Mouse (Mus musculus) midbrain, postnatal 0 days (tissue): ENCODE measurements around the gene P2rx3. TPM values are rescaled to one million over a fixed set of nuclear protein-coding genes. Genes with fewer than 3 reads are reported as not detected.

Experiments
- ATAC-seq: fragments of 200-750 bp; cut with Nextera tagmentation; 2 replicates; pipeline ENCODE4 v1.8.0; 2017; ENCODE audit warnings: moderate number of reproducible peaks, mild to moderate bottlenecking, moderate TSS enrichment, moderate library complexity; ENCODE audit not compliant: low FRiP score
- DNase-seq: peaks from one replicate; pipeline ENCODE4 v3.0.0-alpha.2; 2015; ENCODE audit warnings: low spot score
- H3K27ac ChIP-seq: fragments of 300-500 bp; sonication (generic); 2 replicates; pipeline ENCODE4 v1.5.1; 2014; ENCODE audit warnings: low read depth, mild to moderate bottlenecking, low read length, mixed read lengths
- H3K27me3 ChIP-seq: fragments of 300-500 bp; sonication (generic); 2 replicates; pipeline ENCODE4 v1.6.1; 2014; ENCODE audit warnings: low read length, control low read depth, mixed read lengths; ENCODE audit not compliant: insufficient read depth
- H3K36me3 ChIP-seq: fragments of 300-500 bp; sonication (generic); 2 replicates; pipeline ENCODE4 v1.6.1; 2014; ENCODE audit warnings: low read length, control low read depth, mixed read lengths; ENCODE audit not compliant: insufficient read depth
- H3K4me1 ChIP-seq: fragments of 300-500 bp; sonication (generic); 2 replicates; pipeline ENCODE4 v1.6.1; 2014; ENCODE audit warnings: mild to moderate bottlenecking, control low read depth, antibody characterized with exemption, low read length, mixed read lengths; ENCODE audit not compliant: insufficient read depth
- H3K4me2 ChIP-seq: fragments of 300-500 bp; sonication (generic); 2 replicates; pipeline ENCODE4 v1.6.1; 2014; ENCODE audit warnings: low read depth, mild to moderate bottlenecking, low read length, mixed read lengths; ENCODE audit not compliant: poor library complexity, severe bottlenecking
- H3K4me3 ChIP-seq: fragments of 300-500 bp; sonication (generic); 2 replicates; pipeline ENCODE4 v1.5.1; 2014; ENCODE audit warnings: low read depth, mild to moderate bottlenecking, low read length, moderate library complexity
- H3K9ac ChIP-seq: fragments of 300-500 bp; sonication (generic); replicated peaks from 2 replicates; pipeline ENCODE4 v1.6.1; 2014; ENCODE audit warnings: mild to moderate bottlenecking, low read length, moderate library complexity, mixed read lengths; ENCODE audit not compliant: poor library complexity, severe bottlenecking
- H3K9me3 ChIP-seq: fragments of 300-500 bp; sonication (generic); 2 replicates; pipeline ENCODE4 v1.6.1; 2016; ENCODE audit warnings: low read length, control low read depth
- CTCF ChIP-seq: IDR thresholded peaks from 2 replicates; pipeline ENCODE4 v1.5.1; 2016; ENCODE audit warnings: antibody characterized with exemption, mild to moderate bottlenecking
- WGBS: fragments of 180-500 bp; shearing (Covaris S2); extraction: QIAGEN DNeasy Blood & Tissue Kit; methylation state at CpG from one replicate; pipeline ENCODE4 v1.1.7; 2014; 5-methylcytosine and 5-hydroxymethylcytosine counted together
- polyA plus RNA-seq: library from polyadenylated mRNA; unstranded; fragments of >200 nt; fragmentation: Nextera tagmentation; extraction: Ambion mirVana; gene quantifications from 2 replicates; pipeline ENCODE4 v1.2.1, GENCODE M21; 2015
- total RNA-seq: library from RNA; depleted of rRNA; stranded (reverse); fragments of >200 nt; gene quantifications from 2 replicates; pipeline ENCODE4 v1.2.3, GENCODE M21; 2014

Gene P2rx3
- total and polyA plus RNA-seq, 2 experiments from 2014 or later: 0.88 to 2.7 TPM

DNA sequence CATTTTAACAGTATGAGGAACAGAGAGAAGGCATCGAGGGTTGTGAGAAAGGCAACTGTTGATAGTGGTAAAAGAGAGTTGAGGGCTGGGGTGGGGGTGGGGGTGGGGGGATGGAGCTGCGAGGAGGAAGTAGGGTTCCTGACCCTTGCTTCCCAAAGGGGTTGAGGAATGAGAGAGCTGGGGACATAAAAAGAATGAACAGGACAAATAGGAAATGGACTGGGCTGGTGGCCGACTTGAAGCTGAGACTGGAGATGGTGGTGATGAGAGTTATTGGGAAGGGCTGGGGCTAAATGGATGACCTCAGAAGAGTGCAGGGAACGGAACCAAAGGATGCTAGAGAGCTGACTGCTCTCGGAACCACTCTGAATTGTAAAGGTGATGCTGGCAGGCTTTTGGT is 19.4 kb upstream of the P2rx3 start:
- no peak for ATAC-seq
- H3K36me3 ChIP-seq: peaks cover 73% of the 10 kb centered on the region
- 81% methylated on average over 5 of the region's 5 CpGs for WGBS
- H3K4me2 ChIP-seq: no peak overlapping the region
- no peak overlapping the region for H3K9ac ChIP-seq
- H3K27ac ChIP-seq: no peak overlapping the region
- no peaks in the 10 kb centered on the region for H3K4me1 ChIP-seq
- no peak overlapping the region for H3K4me3 ChIP-seq
- DNase-seq: no peak
- H3K27me3 ChIP-seq: no peaks in the 10 kb centered on the region
- no peaks in the 10 kb centered on the region for H3K9me3 ChIP-seq
- no peak for TF ChIP-seq CTCF

DNA sequence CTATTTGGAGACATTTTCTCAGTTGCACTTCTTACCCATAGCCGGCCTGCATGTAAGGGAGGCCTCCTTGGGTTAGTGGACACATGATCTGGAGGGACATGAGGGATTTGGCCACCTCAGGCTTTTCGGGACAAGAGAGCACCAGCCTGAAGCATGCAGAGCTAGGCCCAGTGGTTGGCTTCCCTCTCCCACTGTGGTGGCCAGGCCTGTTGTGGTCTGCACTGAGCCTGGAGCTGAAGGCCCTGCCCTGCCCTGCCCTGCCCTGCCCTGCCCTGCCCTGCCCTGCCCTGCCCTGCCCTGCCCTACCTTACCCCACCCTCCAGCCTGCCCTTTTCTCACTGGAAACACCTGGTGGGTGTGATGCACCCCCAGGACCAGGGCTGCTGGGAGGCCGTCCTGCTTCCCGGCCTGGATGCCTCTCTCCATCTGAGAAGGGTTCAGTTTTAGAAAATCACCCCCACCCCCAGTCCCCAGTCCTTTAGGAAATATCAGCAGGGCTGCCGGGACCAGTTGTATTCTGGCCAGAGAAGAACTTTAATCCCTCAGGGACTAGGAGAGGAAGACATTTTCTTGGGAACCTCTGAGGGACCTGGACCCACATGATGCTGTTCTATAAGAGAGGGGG is 16.0 kb upstream of the P2rx3 start:
- no peak for DNase-seq
- Histone ChIP-seq H3K4me3 (no peak overlapping the region), H3K36me3 (peaks cover 54% of the 10 kb centered on the region), H3K4me1 (peaks cover 11% of the 10 kb centered on the region; the same call in 1 of the 2 replicates), H3K9me3 (no peaks in the 10 kb centered on the region), H3K9ac (no peak overlapping the region), H3K27me3 (no peaks in the 10 kb centered on the region), H3K27ac (no peak overlapping the region), H3K4me2 (no peak overlapping the region)
- no peak for TF ChIP-seq CTCF
- ATAC-seq: no peak
- whole genome bisulfite sequencing: 87% methylated on average over 5 of the region's 5 CpGs

DNA sequence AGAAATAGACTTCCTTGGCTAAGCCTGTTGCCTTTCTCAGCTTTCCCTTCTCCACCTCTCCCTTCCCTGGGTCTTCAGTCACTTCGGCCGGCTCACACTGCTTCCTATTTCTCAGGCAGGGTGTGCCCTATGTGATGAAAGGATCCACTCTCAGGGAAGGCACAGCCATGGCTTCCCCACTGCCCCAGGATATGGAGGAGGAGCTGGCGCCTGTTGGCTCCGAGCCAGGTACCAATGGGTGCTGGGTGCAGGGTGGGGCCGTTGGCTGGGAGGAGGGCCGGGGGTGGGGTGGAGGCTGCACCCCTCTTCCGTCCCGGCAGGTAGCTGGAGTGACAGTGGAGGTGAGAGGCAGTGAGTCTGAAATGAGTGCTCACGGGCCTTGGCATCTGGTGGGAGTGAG is 13.5 kb upstream of the P2rx3 start:
- H3K4me3 ChIP-seq: peak overlapping the region; percentile 20
- H3K36me3 ChIP-seq: peaks cover 44% of the 10 kb centered on the region
- TF ChIP-seq CTCF: no peak
- no peak for ATAC-seq
- no peaks in the 10 kb centered on the region for H3K27me3 ChIP-seq
- peak overlapping the region; percentile 72 for H3K4me2 ChIP-seq
- 0 out of 2 replicates have a peak overlapping the region, but pooled peaks have one; percentile 38 for H3K27ac ChIP-seq
- WGBS: 58% methylated on average over 9 of the region's 9 CpGs
- H3K9ac ChIP-seq: no peak overlapping the region
- no peak for DNase-seq
- peaks cover 11% of the 10 kb centered on the region; the same call in 1 of the 2 replicates for H3K4me1 ChIP-seq
- H3K9me3 ChIP-seq: no peaks in the 10 kb centered on the region

DNA sequence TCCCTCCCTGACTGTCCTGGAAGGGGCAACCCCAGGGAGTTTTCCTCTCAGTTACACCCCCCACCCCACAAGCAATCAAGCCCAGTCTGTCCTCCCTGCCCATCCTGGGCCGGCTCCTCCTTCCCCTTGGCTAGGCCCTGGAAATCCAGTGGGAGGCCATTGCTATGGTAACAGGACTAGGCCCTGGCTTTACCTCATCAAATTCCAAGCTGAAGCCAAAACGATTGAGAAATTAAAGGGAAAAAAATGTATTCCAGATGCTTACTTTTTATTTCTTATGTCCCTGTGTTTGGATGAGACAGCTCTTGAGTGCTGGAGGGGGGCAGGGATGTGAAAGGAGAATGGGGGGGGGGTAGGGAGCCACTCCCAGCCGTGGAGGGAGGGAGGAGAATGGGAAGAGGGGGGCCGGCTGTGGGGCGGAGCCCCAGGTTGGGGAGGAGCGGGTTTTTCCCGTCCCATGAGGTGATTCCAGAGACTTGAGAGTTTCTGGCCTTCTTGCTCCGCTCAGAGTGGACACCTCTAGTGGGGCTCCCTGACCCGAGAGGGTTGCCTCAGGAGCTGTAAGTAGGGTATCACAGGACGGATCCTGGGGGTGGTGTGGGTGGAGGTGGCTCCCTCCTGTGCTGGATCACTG is 12.9 kb upstream of the P2rx3 start:
- peaks cover 44% of the 10 kb centered on the region for H3K36me3 ChIP-seq
- H3K27ac ChIP-seq: peak overlapping the region; percentile 38; the same call in 1 of the 2 replicates
- peak overlapping the region; percentile 72 for H3K4me2 ChIP-seq
- no peaks in the 10 kb centered on the region for H3K27me3 ChIP-seq
- no peak for TF ChIP-seq CTCF
- DNase-seq (peak; percentile 83), ATAC-seq (no peak)
- H3K4me3 ChIP-seq: peak overlapping the region; percentile 20
- no peaks in the 10 kb centered on the region for H3K9me3 ChIP-seq
- peaks cover 11% of the 10 kb centered on the region; the same call in 1 of the 2 replicates for H3K4me1 ChIP-seq
- peak overlapping the region; percentile 46; the same call in 1 of the 2 replicates for H3K9ac ChIP-seq
- WGBS: 4% methylated on average over 10 of the region's 10 CpGs

DNA sequence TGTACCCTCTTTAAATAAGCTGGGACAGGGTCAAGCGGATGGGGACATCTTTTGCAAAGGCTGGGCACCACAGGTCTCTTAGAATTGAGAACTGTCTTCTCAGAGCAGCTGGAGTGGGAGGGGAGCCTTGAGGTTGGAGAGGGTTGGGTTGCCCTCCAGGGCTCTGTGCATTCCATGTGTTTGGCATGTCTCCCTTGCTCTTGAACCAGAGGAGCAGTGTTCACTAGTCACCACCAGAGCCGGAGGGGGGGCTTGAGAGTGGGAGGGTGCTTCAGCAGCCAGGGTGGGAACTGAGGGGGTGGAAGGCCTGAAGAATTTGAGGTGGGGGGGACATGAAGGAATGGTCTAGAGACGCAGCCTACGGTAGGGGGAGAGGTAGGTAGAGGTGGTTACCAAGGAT is 12.0 kb upstream of the P2rx3 start:
- Histone ChIP-seq H3K4me3 (peak overlapping the region; percentile 72), H3K36me3 (peaks cover 44% of the 10 kb centered on the region), H3K27me3 (no peaks in the 10 kb centered on the region), H3K9me3 (no peaks in the 10 kb centered on the region), H3K27ac (peak overlapping the region; percentile 27; the same call in 1 of the 2 replicates), H3K4me1 (peaks cover 11% of the 10 kb centered on the region; the same call in 1 of the 2 replicates), H3K9ac (no peak overlapping the region), H3K4me2 (peak overlapping the region; percentile 72)
- ATAC-seq (no peak), DNase-seq (peak; percentile 18)
- TF ChIP-seq CTCF: no peak
- 68% methylated on average over 4 of the region's 4 CpGs for WGBS

DNA sequence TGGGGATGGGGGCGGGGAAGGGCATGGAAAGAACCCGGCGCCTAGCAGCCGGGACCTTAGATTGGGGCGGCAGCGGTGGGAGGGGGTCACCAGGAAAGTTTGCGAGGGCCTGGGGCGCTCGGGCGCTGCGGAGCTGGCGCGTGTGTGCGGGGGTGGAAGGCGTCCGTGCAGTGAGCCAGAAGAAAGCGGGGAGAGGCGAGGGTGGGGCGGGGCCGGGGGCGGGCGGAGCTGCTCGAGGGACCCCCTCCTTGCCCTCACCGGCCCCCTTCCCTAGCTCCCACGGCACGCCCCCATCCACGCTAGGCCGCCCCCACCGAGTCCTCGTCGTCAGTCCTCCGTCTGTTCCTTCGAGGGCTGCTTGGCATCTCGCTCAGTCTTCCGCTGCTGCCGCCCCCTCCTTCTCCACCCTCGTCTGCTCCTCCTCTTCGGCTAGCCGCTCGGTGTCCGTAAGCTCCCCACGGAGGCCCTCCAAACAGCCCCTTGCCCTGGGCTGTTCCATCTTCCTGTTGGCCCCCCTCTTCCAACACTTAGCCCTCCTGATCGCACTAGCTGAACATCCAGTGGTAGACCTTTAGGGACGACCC is 11.0 kb upstream of the P2rx3 start:
- H3K27ac ChIP-seq: peak overlapping the region; percentile 86
- H3K9ac ChIP-seq: peak overlapping the region; percentile 79
- H3K36me3 ChIP-seq: peaks cover 46% of the 10 kb centered on the region
- H3K4me3 ChIP-seq: peak overlapping the region; percentile 72
- DNase-seq (peak; percentile 77), ATAC-seq (peak; percentile 76)
- no peaks in the 10 kb centered on the region for H3K9me3 ChIP-seq
- H3K4me2 ChIP-seq: peak overlapping the region; percentile 72
- TF ChIP-seq CTCF: no peak
- whole genome bisulfite sequencing: under 1% methylated on average over 34 of the region's 44 CpGs
- H3K27me3 ChIP-seq: no peaks in the 10 kb centered on the region
- peaks cover 11% of the 10 kb centered on the region; the same call in 1 of the 2 replicates for H3K4me1 ChIP-seq
